Mouse (Mus musculus): ENCODE measurements around the gene Me3. TPM values are rescaled to one million over a fixed set of nuclear protein-coding genes. Genes with fewer than 3 reads are reported as not detected.

Me3 gene
- total RNA-seq, 2 experiments from 2014 or later, result 119 to 135 TPM

- intact Hi-C loops (cut with DNase I), result no loop called here
- DNase-seq (ENCODE audit: low spot score), result no peak
These were observed 166.3 kb downstream of the Me3 start for GRCm38 (mm10) chr7:89798358-89799020.

GRCm38 (mm10) chr7:89802447-89802846, 170.3 kb downstream of the Me3 start:
- no peak for DNase-seq (ENCODE audit: low spot score)
- intact Hi-C loops (cut with DNase I), result no loop called here

- no peak for DNase-seq (ENCODE audit: low spot score)
- intact Hi-C loops (cut with DNase I), result no loop called here
These were observed 171.8 kb downstream of the Me3 start for GRCm38 (mm10) chr7:89803966-89804365.

- DNase-seq (ENCODE audit: low spot score), result no peak
- intact Hi-C loops (cut with DNase I), result no loop called here
These were observed 177.2 kb downstream of the Me3 start for GRCm38 (mm10) chr7:89809400-89809799.

GRCm38 (mm10) chr7:89828436-89829065, 196.4 kb downstream of the Me3 start:
- intact Hi-C loops (cut with DNase I), result no loop called here
- DNase-seq (ENCODE audit: low spot score), result no peak

- intact Hi-C loops (cut with DNase I), result no loop called here
- no peak for DNase-seq (ENCODE audit: low spot score)
These were observed 197.0 kb downstream of the Me3 start for GRCm38 (mm10) chr7:89829201-89829600.

GRCm38 (mm10) chr7:89833521-89833920, 201.3 kb downstream of the Me3 start:
- intact Hi-C loops (cut with DNase I), result no loop called here
- no peak for DNase-seq (ENCODE audit: low spot score)

GRCm38 (mm10) chr7:89835566-89835965, 203.4 kb downstream of the Me3 start:
- intact Hi-C loops (cut with DNase I), result no loop called here
- no peak for DNase-seq (ENCODE audit: low spot score)

- intact Hi-C loops (cut with DNase I), result no loop called here
- no peak for DNase-seq (ENCODE audit: low spot score)
These were observed 204.5 kb downstream of the Me3 start for GRCm38 (mm10) chr7:89836676-89837075.

GRCm38 (mm10) chr7:89837841-89838240, 205.6 kb downstream of the Me3 start:
- intact Hi-C loops (cut with DNase I), result no loop called here
- no peak for DNase-seq (ENCODE audit: low spot score)

- intact Hi-C loops (cut with DNase I), result loop anchor here (10.0 kb wide), 1 partner anchor 365 kb away; no protein-coding TSS in a partner anchor
- DNase-seq (ENCODE audit: low spot score), result no peak
These were observed 207.5 kb downstream of the Me3 start for GRCm38 (mm10) chr7:89839721-89840120.

GRCm38 (mm10) chr7:89841670-89842403, 209.6 kb downstream of the Me3 start:
- intact Hi-C loops (cut with DNase I), result loop anchor here (1.0 to 10.0 kb wide), 2 partner anchors 342 to 367 kb away; no protein-coding TSS in a partner anchor
- DNase-seq (ENCODE audit: low spot score), result peak; percentile 36

- no peak for DNase-seq (ENCODE audit: low spot score)
- intact Hi-C loops (cut with DNase I), result loop anchor here (1.0 to 10.0 kb wide), 2 partner anchors 342 to 368 kb away; no protein-coding TSS in a partner anchor
These were observed 210.2 kb downstream of the Me3 start for GRCm38 (mm10) chr7:89842404-89842715.

- intact Hi-C loops (cut with DNase I), result loop anchor here (10.0 kb wide), 1 partner anchor 368 kb away; no protein-coding TSS in a partner anchor
- DNase-seq (ENCODE audit: low spot score), result no peak
These were observed 210.9 kb downstream of the Me3 start for GRCm38 (mm10) chr7:89843121-89843520.

GRCm38 (mm10) chr7:89843533-89843932, 211.3 kb downstream of the Me3 start:
- no peak for DNase-seq (ENCODE audit: low spot score)
- intact Hi-C loops (cut with DNase I), result loop anchor here (10.0 kb wide), 1 partner anchor 369 kb away; no protein-coding TSS in a partner anchor

- intact Hi-C loops (cut with DNase I), result loop anchor here (10.0 kb wide), 1 partner anchor 371 kb away; no protein-coding TSS in a partner anchor
These were observed 213.5 kb downstream of the Me3 start for GRCm38 (mm10) chr7:89845669-89846068.

GRCm38 (mm10) chr7:89850510-89850909, 218.3 kb downstream of the Me3 start:
- intact Hi-C loops (cut with DNase I), result no loop called here
- no peak for DNase-seq (ENCODE audit: low spot score)

More at GRCm38 (mm10) chr7:89845669-89846068, 213.5 kb downstream of the Me3 start:
- DNase-seq (ENCODE audit: low spot score), result no peak

- no peak for DNase-seq (ENCODE audit: low spot score)
- intact Hi-C loops (cut with DNase I), result no loop called here
These were observed 220.2 kb downstream of the Me3 start for GRCm38 (mm10) chr7:89852158-89853095.

GRCm38 (mm10) chr7:89853131-89853530, 220.9 kb downstream of the Me3 start:
- no peak for DNase-seq (ENCODE audit: low spot score)
- intact Hi-C loops (cut with DNase I), result no loop called here

- no peak for DNase-seq (ENCODE audit: low spot score)
These were observed 223.0 kb downstream of the Me3 start for GRCm38 (mm10) chr7:89855196-89855595.

More at GRCm38 (mm10) chr7:89855196-89855595, 223.0 kb downstream of the Me3 start:
- intact Hi-C loops (cut with DNase I), result no loop called here

All from heart, postnatal 25 days (tissue).